Mouse (Mus musculus) liver, adult 2 months (tissue): ENCODE results near the gene Hdac7.

ENCODE experiments used
- CTCF ChIP-seq: fragments of 200-500 bp; IDR thresholded peaks from 2 replicates; pipeline ENCODE4 v1.5.1; 2011; ENCODE audit warnings: low read depth, low read length, control low read depth
- POLR2A ChIP-seq: fragments of 200-500 bp; IDR thresholded peaks from 2 replicates; pipeline ENCODE4 v1.6.1; 2011; ENCODE audit warnings: low read length, control low read depth; ENCODE audit not compliant: insufficient read depth; ENCODE audit errors: extremely low read depth

DNA sequence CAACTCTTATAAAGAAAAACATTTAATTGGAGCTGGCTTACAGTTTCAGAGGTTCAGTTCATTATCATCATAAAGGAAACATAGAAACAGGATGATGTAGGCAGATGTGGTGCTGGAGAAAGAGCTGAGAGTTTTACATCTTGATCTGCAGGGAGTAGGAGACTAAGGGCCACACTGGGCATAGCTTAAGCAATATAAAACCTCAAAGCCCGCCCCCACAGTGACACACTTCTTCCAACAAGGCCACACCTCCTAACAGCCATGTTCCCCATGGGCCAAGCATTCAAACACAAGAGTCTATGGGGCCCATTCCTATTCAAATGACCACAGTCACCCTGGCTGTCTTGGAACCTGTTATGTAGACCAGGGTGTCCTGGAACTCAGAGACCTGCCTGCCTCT lies 64.7 kb downstream of the Hdac7 start:
- TF ChIP-seq CTCF (no peak), POLR2A (no peak)
